Mouse (Mus musculus) MEL (cell line): ENCODE results near the gene Abcc10. TPM values are rescaled to one million over a fixed set of nuclear protein-coding genes. Genes with fewer than 3 reads are reported as not detected.

ENCODE experiments used
- DNase-seq: peaks from one replicate; pipeline ENCODE4 v3.0.0; 2011; ENCODE audit warnings: low read depth, low spot score
- H3K27ac ChIP-seq: 2 replicates; pipeline ENCODE4 v1.5.1; 2012; ENCODE audit warnings: low read depth, mild to moderate bottlenecking, control low read depth, low read length, moderate library complexity; ENCODE audit not compliant: control insufficient read depth
- H3K27me3 ChIP-seq, 2 experiments: fragments of 150-350 bp in 1 of 2; sonication (generic) in 1 of 2; 2 replicates each; pipeline ENCODE4 v1.6.1; 2012; ENCODE audit warnings: low read length in 2 of 2, mild to moderate bottlenecking in 2 of 2, improper control_type of control experiment in 1 of 2, moderate library complexity in 1 of 2; ENCODE audit not compliant: insufficient read depth in 2 of 2, control insufficient read depth in 1 of 2
- H3K36me3 ChIP-seq, 2 experiments: 2 replicates each; pipeline ENCODE4 v1.6.1; 2012 to 2014; ENCODE audit warnings: low read length in 2 of 2, improper control_type of control experiment in 1 of 2, inconsistent platforms in 1 of 2, mild to moderate bottlenecking in 1 of 2; ENCODE audit not compliant: insufficient read depth in 2 of 2, control insufficient read depth in 1 of 2
- H3K4me1 ChIP-seq, 2 experiments: fragments of 150-350 bp in 1 of 2; sonication (generic) in 1 of 2; 2 replicates each; pipeline ENCODE4 v1.6.1; 2012; ENCODE audit warnings: low read length in 2 of 2, improper control_type of control experiment in 1 of 2, mild to moderate bottlenecking in 1 of 2; ENCODE audit not compliant: insufficient read depth in 2 of 2, control insufficient read depth in 1 of 2
- H3K4me3 ChIP-seq, 2 experiments: fragments of 150-350 bp in 1 of 2; sonication (generic) in 1 of 2; 2 replicates each; pipeline ENCODE4 v1.5.1; 2012; ENCODE audit warnings: low read depth in 2 of 2, low read length in 2 of 2, mild to moderate bottlenecking in 2 of 2, moderate library complexity in 2 of 2, control low read depth in 1 of 2, improper control_type of control experiment in 1 of 2; ENCODE audit not compliant: control insufficient read depth in 1 of 2, insufficient read depth in 1 of 2
- H3K79me2 ChIP-seq: 2 replicates; pipeline ENCODE4 v1.6.1; 2012; ENCODE audit warnings: mild to moderate bottlenecking, low read length, moderate library complexity; ENCODE audit not compliant: control insufficient read depth, poor library complexity, insufficient read depth
- H3K9ac ChIP-seq: 2 replicates; pipeline ENCODE4 v1.6.1; 2012; ENCODE audit warnings: low read depth, mild to moderate bottlenecking, control low read depth, low read length, moderate library complexity; ENCODE audit not compliant: control insufficient read depth, poor library complexity, severe bottlenecking
- H3K9me3 ChIP-seq: fragments of 150-350 bp; sonication (generic); replicated peaks from 2 replicates; pipeline ENCODE4 v1.6.1; 2012; ENCODE audit warnings: mild to moderate bottlenecking, low read length, improper control_type of control experiment, moderate library complexity; ENCODE audit not compliant: insufficient read depth
- CHD1 ChIP-seq: IDR thresholded peaks from 2 replicates; pipeline ENCODE4 v1.6.1; 2012; ENCODE audit warnings: low read depth, mild to moderate bottlenecking, inconsistent platforms, low read length, improper control_type of control experiment
- CHD2 ChIP-seq: IDR thresholded peaks from 2 replicates; pipeline ENCODE4 v1.6.1; 2011; ENCODE audit warnings: low read length, improper control_type of control experiment
- E2F4 ChIP-seq: IDR thresholded peaks from 2 replicates; pipeline ENCODE4 v1.6.1; 2011; ENCODE audit warnings: low read depth, low read length, improper control_type of control experiment, borderline replicate concordance
- ELF1 ChIP-seq: IDR thresholded peaks from 2 replicates; pipeline ENCODE4 v1.6.1; 2014; ENCODE audit warnings: low read depth, mild to moderate bottlenecking, inconsistent platforms, low read length, improper control_type of control experiment, moderate library complexity
- EP300 ChIP-seq, 2 experiments: IDR thresholded peaks; 2 replicates each; pipeline ENCODE4 v1.6.1; 2011; ENCODE audit warnings: improper control_type of control experiment in 2 of 2, low read length in 2 of 2, low read depth in 1 of 2, mild to moderate bottlenecking in 1 of 2
- GABPA ChIP-seq: IDR thresholded peaks from 2 replicates; pipeline ENCODE4 v1.6.1; 2012; ENCODE audit warnings: low read depth, mild to moderate bottlenecking, inconsistent platforms, low read length, improper control_type of control experiment, moderate library complexity
- GATA1 ChIP-seq: IDR thresholded peaks from 2 replicates; pipeline ENCODE4 v1.6.1; 2011; ENCODE audit warnings: low read depth, low read length, improper control_type of control experiment
- HCFC1 ChIP-seq: IDR thresholded peaks from 2 replicates; pipeline ENCODE4 v1.6.1; 2012; ENCODE audit warnings: low read depth, mild to moderate bottlenecking, inconsistent platforms, low read length, improper control_type of control experiment, moderate library complexity
- JUND ChIP-seq: IDR thresholded peaks from 2 replicates; pipeline ENCODE4 v1.6.1; 2011; ENCODE audit warnings: low read depth, mild to moderate bottlenecking, improper control_type of control experiment, low read length
- KAT2A ChIP-seq: conservative IDR thresholded peaks from 2 replicates; pipeline ENCODE4 v1.6.1; 2012; ENCODE audit warnings: low read depth, low read length, improper control_type of control experiment, inconsistent platforms
- MAFK ChIP-seq: IDR thresholded peaks from 2 replicates; pipeline ENCODE4 v1.6.1; 2011; ENCODE audit warnings: low read depth, mild to moderate bottlenecking, low read length, improper control_type of control experiment, borderline replicate concordance
- MAX ChIP-seq: IDR thresholded peaks from 2 replicates; pipeline ENCODE4 v1.6.1; 2011; ENCODE audit warnings: low read length, improper control_type of control experiment
- MXI1 ChIP-seq: IDR thresholded peaks from 2 replicates; pipeline ENCODE4 v1.6.1; 2011; ENCODE audit warnings: mild to moderate bottlenecking, low read depth, low read length, improper control_type of control experiment
- POLR2AphosphoS2 ChIP-seq: IDR thresholded peaks from 2 replicates; pipeline ENCODE4 v1.6.1; 2011; ENCODE audit warnings: low read length, improper control_type of control experiment
- POLR2AphosphoS5 ChIP-seq: IDR thresholded peaks from 2 replicates; pipeline ENCODE4 v1.6.1; 2012; ENCODE audit warnings: low read depth, borderline replicate concordance, mild to moderate bottlenecking, inconsistent platforms, low read length, moderate library complexity, mixed read lengths
- RAD21 ChIP-seq: IDR thresholded peaks from 2 replicates; pipeline ENCODE4 v1.6.1; 2011; ENCODE audit warnings: mild to moderate bottlenecking, low read depth, low read length, improper control_type of control experiment
- SIN3A ChIP-seq: IDR thresholded peaks from 2 replicates; pipeline ENCODE4 v1.6.1; 2012; ENCODE audit warnings: low read length, improper control_type of control experiment, inconsistent platforms
- SMC3 ChIP-seq: IDR thresholded peaks from 2 replicates; pipeline ENCODE4 v1.6.1; 2011; ENCODE audit warnings: low read depth, low read length, improper control_type of control experiment
- TBP ChIP-seq: IDR thresholded peaks from 2 replicates; pipeline ENCODE4 v1.8.0; 2011; ENCODE audit warnings: low read depth, low read length, improper control_type of control experiment
- TCF12 ChIP-seq: IDR thresholded peaks from 2 replicates; pipeline ENCODE4 v1.6.1; 2014; ENCODE audit warnings: low read depth, mild to moderate bottlenecking, inconsistent platforms, low read length, improper control_type of control experiment, moderate library complexity
- UBTF ChIP-seq: IDR thresholded peaks from 2 replicates; pipeline ENCODE4 v1.6.1; 2012; ENCODE audit warnings: low read depth, mild to moderate bottlenecking, inconsistent platforms, low read length, improper control_type of control experiment, moderate library complexity, borderline replicate concordance; ENCODE audit not compliant: insufficient read depth
- USF2 ChIP-seq, 2 experiments: IDR thresholded peaks; 2 replicates each; pipeline ENCODE4 v1.6.1; 2011 to 2012; ENCODE audit warnings: improper control_type of control experiment in 2 of 2, low read length in 2 of 2, borderline replicate concordance in 1 of 2, inconsistent platforms in 1 of 2, low read depth in 1 of 2, mild to moderate bottlenecking in 1 of 2; ENCODE audit not compliant: insufficient read depth in 1 of 2
- ZC3H11A ChIP-seq: IDR thresholded peaks from 2 replicates; pipeline ENCODE4 v1.6.1; 2012; ENCODE audit warnings: low read depth, mild to moderate bottlenecking, inconsistent platforms, low read length, improper control_type of control experiment
- ZMIZ1 ChIP-seq: IDR thresholded peaks from 2 replicates; pipeline ENCODE4 v1.6.1; 2012; ENCODE audit warnings: low read depth, mild to moderate bottlenecking, inconsistent platforms, low read length, improper control_type of control experiment, moderate library complexity
- ZNF384 ChIP-seq: IDR thresholded peaks from 2 replicates; pipeline ENCODE4 v1.6.1; 2012; ENCODE audit warnings: low read depth, mild to moderate bottlenecking, inconsistent platforms, low read length, improper control_type of control experiment
- polyA plus RNA-seq, 2 experiments: library from polyadenylated mRNA; stranded (reverse) in 1 of 2; unstranded in 1 of 2; fragments of >175 nt in 1 of 2; fragments of >200 nt in 1 of 2; gene quantifications; 2 replicates each; pipeline versions ENCODE4 v1.2.1 to v1.2.4; 2012; ENCODE audit warnings: low replicate concordance in 2 of 2, low read depth in 1 of 2; ENCODE audit not compliant: insufficient read length in 2 of 2, insufficient read depth in 1 of 2, missing spikeins in 1 of 2
- total RNA-seq: library from RNA; depleted of rRNA; stranded (reverse); fragments of 300-350 nt; gene quantifications from 2 replicates; pipeline ENCODE4 v1.2.3, GENCODE M21; 2012

Gene Abcc10
- total and polyA plus RNA-seq, 3 experiments: 4.0 to 6.2 TPM; not detected in 1

GRCm38 (mm10) chr17:46272675-46273074, 55.5 kb downstream of the Abcc10 start:
- no peaks in the 10 kb centered on the region for H3K9me3 ChIP-seq
- TF ChIP-seq GABPA (no peak), ZNF384 (no peak), GATA1 (no peak), POLR2AphosphoS2 (no peak), RAD21 (no peak), EP300 (IDR thresholded peaks at IDR 0.05; ENCODE audit: low read depth in 1 of 2, low read length in 2 of 2) (no peak), SMC3 (no peak), JUND (no peak), CHD2 (no peak), ZC3H11A (no peak), TBP (no peak), UBTF (no peak), TCF12 (no peak)
- TF ChIP-seq, all 39 proteins: peak for 0
- H3K27me3 ChIP-seq: no peaks in the 10 kb centered on the region
- no peaks in the 10 kb centered on the region for H3K79me2 ChIP-seq
- no peak overlapping the region for H3K4me3 ChIP-seq
- H3K27ac ChIP-seq: no peak overlapping the region
- no peak for DNase-seq
- H3K9ac ChIP-seq: no peak overlapping the region
- H3K36me3 ChIP-seq: peaks cover 0 to 4% of the 10 kb centered on the region in 2 experiments; a peak in 1 of 4 replicates
- H3K4me1 ChIP-seq: no peaks in the 10 kb centered on the region

GRCm38 (mm10) chr17:46272058-46272457, 56.1 kb downstream of the Abcc10 start:
- no peak overlapping the region for H3K4me3 ChIP-seq
- H3K4me1 ChIP-seq: no peaks in the 10 kb centered on the region
- H3K9me3 ChIP-seq: no peaks in the 10 kb centered on the region
- DNase-seq: no peak
- H3K9ac ChIP-seq: no peak overlapping the region
- H3K79me2 ChIP-seq: no peaks in the 10 kb centered on the region
- H3K27me3 ChIP-seq: no peaks in the 10 kb centered on the region
- H3K27ac ChIP-seq: no peak overlapping the region
- TF ChIP-seq MXI1: no peak
- TF ChIP-seq ZMIZ1: no peak
- no peak for TF ChIP-seq CHD2
- no peak for TF ChIP-seq SMC3
- TF ChIP-seq MAFK: no peak
- no peak for TF ChIP-seq KAT2A
- no peak for TF ChIP-seq ELF1
- TF ChIP-seq CHD1: no peak
- TF ChIP-seq USF2 (IDR thresholded peaks at IDR 0.05; ENCODE audit: borderline replicate concordance in 1 of 2, insufficient read depth in 1 of 2, low read depth in 1 of 2, low read length in 2 of 2): no peak
- no peak for TF ChIP-seq SIN3A
- no peak for TF ChIP-seq MAX
- TF ChIP-seq POLR2AphosphoS5: no peak
- TF ChIP-seq HCFC1: no peak
- TF ChIP-seq UBTF: no peak
- TF ChIP-seq GATA1: no peak
- TF ChIP-seq E2F4: no peak
- TF ChIP-seq, all 39 proteins: peak for 0
- H3K36me3 ChIP-seq: peaks cover 0 to 4% of the 10 kb centered on the region in 2 experiments; a peak in 1 of 4 replicates
